Mouse (Mus musculus) testis, adult 2 months (tissue): ENCODE data around the gene Man2b1. TPM values are rescaled to one million over a fixed set of nuclear protein-coding genes. Genes with fewer than 3 reads are reported as not detected.

ENCODE experiments used
- H3K27ac ChIP-seq: fragments of 200-500 bp; 2 replicates; pipeline ENCODE4 v1.5.1; 2012; ENCODE audit warnings: low read depth, low read length; ENCODE audit not compliant: control insufficient read depth, insufficient read depth
- H3K27me3 ChIP-seq: fragments of 200-500 bp; 2 replicates; pipeline ENCODE4 v1.6.1; 2012; ENCODE audit warnings: mild to moderate bottlenecking, low read length, moderate library complexity; ENCODE audit not compliant: control insufficient read depth, insufficient read depth
- H3K36me3 ChIP-seq: fragments of 200-500 bp; 2 replicates; pipeline ENCODE4 v1.6.1; 2012; ENCODE audit warnings: mild to moderate bottlenecking, low read length; ENCODE audit not compliant: control insufficient read depth, insufficient read depth
- H3K4me1 ChIP-seq: fragments of 200-500 bp; 2 replicates; pipeline ENCODE4 v1.6.1; 2012; ENCODE audit warnings: low read length; ENCODE audit not compliant: control insufficient read depth, insufficient read depth
- H3K4me3 ChIP-seq: fragments of 200-500 bp; 2 replicates; pipeline ENCODE4 v1.5.1; 2012; ENCODE audit warnings: low read depth, mild to moderate bottlenecking, low read length, moderate library complexity, mixed read lengths; ENCODE audit not compliant: control insufficient read depth
- CTCF ChIP-seq: fragments of 200-500 bp; IDR thresholded peaks from 2 replicates; pipeline ENCODE4 v1.5.1; 2012; ENCODE audit warnings: low read depth, mild to moderate bottlenecking, inconsistent platforms, low read length, moderate library complexity; ENCODE audit not compliant: control insufficient read depth, insufficient read depth, insufficient replicate concordance
- POLR2A ChIP-seq: fragments of 200-500 bp; IDR thresholded peaks from 2 replicates; pipeline ENCODE4 v1.6.1; 2012; ENCODE audit warnings: low read depth, mild to moderate bottlenecking, inconsistent platforms, low read length, moderate library complexity; ENCODE audit not compliant: control insufficient read depth
- polyA plus RNA-seq: library from polyadenylated mRNA; depleted of rRNA; stranded (reverse); fragments of >200 nt; gene quantifications from 2 replicates; pipeline ENCODE4 v1.2.3, GENCODE M21; 2012; rRNA removed

The Man2b1 gene
- 19.3 and 19.6 TPM in 2 replicates for polyA plus RNA-seq

DNA sequence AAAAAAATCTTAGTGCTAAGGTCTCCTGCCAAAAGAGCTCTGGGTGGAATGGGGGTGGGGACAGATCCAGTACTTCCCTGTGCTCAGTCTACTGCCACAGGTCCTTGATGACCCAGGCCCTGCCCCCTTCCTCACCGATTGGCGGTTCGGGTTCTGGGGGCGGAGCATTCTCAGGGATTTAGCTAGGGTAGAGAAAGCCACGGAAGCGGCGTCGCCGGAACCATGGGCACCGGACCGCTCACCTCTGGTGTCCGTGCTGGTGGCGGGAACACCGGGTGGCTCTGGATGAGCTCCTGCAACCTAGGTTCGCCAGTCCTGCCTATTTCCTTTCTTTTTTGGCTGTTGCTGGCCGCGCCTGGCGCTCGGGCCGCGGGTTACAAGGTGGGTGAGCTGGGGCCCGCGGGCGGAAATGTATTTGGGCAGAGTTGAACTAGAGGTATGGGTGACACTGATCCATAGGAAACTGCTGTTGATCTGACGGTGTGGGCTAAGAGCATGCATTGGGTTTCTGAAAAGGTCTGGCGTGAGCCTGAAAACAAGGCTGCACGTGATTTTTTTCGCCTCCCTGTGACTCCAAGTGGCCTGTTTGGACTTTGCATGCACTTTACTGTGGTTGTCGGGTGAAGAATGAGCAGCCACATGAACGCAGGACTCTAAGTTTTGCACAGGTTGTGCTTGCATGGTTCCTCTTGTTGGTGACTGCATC is at the start of gene Man2b1:
Gene Man2b1, plus strand, starts transcription at position 163 of the 706 bp plus-strand sequence.
- Histone ChIP-seq H3K4me3 (peak within 1 kb of the TSS; percentile 84), H3K27ac (0 out of 2 replicates have a peak within 1 kb of the TSS, but pooled peaks have one; percentile 41)

DNA sequence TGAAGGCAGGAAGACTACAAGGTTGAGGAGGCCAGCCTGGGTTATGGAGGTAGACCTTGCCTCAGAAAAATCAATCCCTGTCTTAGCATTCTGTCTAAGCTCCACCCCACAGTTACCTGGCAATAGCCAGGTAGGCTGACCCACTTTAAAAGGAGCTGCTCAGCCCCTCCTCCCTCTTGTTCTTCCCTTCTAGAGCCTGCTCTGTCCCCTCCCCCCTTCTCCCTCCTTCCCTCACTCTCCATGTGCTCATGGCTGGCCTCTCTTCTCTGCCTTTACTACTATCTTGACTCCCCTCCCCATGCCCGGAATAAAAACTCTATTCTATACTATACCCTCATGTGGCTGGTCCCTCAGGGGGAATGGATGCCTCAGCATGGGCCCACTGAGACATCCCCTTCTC is 49.2 kb upstream of the Man2b1 start:
- Histone ChIP-seq H3K36me3 (no peaks in the 10 kb centered on the region), H3K27me3 (no peaks in the 10 kb centered on the region), H3K4me1 (peaks cover 15% of the 10 kb centered on the region), H3K4me3 (no peak overlapping the region), H3K27ac (no peak overlapping the region)
- TF ChIP-seq POLR2A, result no peak
- TF ChIP-seq CTCF, result no peak

More for the DNA sequence above, at the start of gene Man2b1:
- H3K27me3 ChIP-seq, result no peaks in the 10 kb centered on the region
- no peaks in the 10 kb centered on the region for H3K36me3 ChIP-seq
- peaks cover 18% of the 10 kb centered on the region for H3K4me1 ChIP-seq
- peak; percentile 54; the same call in 1 of the 2 replicates for TF ChIP-seq POLR2A
- TF ChIP-seq CTCF, result 0 out of 2 replicates have a peak, but pooled peaks have one; percentile 6

DNA sequence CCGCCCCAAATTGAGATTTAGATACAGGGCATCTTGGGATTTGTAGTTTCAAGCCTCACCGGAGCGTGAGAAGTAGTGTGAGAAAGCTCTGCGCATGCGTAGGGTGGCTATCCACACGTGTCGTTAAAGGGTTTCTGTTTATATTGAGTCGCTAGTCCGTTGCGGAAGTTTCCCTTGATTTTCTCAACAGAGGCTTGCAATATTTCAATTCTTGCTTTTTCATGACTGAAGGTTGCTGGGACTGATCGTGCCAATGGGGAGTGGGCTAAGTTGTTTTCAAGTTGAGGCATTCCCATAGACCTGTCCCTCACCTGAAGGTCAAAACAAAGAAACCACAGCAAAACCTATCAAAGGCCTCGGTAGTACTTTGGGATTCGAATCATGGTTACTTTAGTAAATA is 48.3 kb upstream of the Man2b1 start:
- Histone ChIP-seq H3K27ac (no peak overlapping the region), H3K36me3 (no peaks in the 10 kb centered on the region), H3K4me1 (peaks cover 13% of the 10 kb centered on the region), H3K27me3 (no peaks in the 10 kb centered on the region), H3K4me3 (no peak overlapping the region; the same call in 1 of the 2 replicates)
- TF ChIP-seq POLR2A (no peak), CTCF (no peak)

DNA sequence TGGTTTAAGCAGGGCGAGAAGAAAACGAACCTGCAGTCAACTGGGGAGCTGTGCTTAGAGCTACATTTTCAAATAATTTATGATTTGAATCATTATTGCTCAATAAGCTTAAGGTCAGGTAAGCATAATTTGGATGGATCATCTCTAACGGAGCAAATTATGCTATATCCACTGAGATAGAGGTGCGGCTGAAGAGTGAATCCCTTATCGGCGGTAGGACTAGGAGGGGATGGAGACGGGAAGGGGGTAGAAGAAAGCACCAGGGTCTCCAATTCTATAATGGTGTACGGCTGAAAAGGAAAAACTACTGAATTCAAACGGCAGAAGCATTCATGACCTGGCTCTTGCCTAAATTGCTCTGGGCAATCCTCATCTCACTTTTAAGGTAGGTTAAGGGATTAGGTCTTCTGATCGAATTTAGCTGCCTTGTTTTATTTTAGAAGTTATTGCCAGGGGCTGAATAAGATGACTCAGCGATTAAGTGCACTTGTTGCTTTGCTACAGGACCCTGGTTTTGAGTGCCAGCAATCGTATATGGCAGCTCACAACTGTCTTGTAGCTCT is 47.8 kb upstream of the Man2b1 start:
- no peaks in the 10 kb centered on the region for H3K36me3 ChIP-seq
- TF ChIP-seq CTCF (no peak), POLR2A (no peak)
- peak overlapping the region; percentile 12 for H3K4me3 ChIP-seq
- no peaks in the 10 kb centered on the region for H3K27me3 ChIP-seq
- peak overlapping the region; percentile 61 for H3K27ac ChIP-seq
- H3K4me1 ChIP-seq, result peaks cover 13% of the 10 kb centered on the region

DNA sequence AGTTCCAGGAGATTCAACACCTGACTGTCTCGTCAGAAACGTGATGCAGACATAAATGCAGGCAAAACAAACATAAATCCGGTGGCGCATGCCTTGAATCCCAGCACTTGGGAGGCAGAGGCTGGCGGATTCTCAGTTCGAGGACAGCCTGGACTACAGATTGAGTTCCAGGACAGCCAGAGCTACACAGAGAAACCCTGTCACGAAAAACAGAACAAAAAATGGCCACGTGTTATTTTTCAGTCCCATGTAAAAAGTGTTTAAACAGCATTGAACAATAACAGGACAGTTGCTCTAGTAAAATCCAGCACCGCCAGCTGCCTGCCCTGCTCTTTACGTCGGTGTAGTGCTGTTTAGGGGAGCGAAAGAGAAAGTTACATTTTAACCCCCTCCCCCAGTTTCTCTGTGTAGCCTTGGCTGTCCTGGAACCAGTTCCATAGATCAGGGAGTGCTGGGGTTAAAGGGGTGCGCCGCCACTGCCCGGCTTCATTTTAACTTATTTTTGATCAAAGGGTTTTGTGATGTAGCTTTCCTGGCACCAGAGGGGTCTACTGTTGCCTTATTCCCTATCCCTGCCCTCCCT is 47.3 kb upstream of the Man2b1 start:
- peak overlapping the region; percentile 12 for H3K4me3 ChIP-seq
- H3K36me3 ChIP-seq, result no peaks in the 10 kb centered on the region
- peaks cover 13% of the 10 kb centered on the region for H3K4me1 ChIP-seq
- no peak for TF ChIP-seq POLR2A
- no peak for TF ChIP-seq CTCF
- H3K27ac ChIP-seq, result peak overlapping the region; percentile 61
- H3K27me3 ChIP-seq, result no peaks in the 10 kb centered on the region

DNA sequence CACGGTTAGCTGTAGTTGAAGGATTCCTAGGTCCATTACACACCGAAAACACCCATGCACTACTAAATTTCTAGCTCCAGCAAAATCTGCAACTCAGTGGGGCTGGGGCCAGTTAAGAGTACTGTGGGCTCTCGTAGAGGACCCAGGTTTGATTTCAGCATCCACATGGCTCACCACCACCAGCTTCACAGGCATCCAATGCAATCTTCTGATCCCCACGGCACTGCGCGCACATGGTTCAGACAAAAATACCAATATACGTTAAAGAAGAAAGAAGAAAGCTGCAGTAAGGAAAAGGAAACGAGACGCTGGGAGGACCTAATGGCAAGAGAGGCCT is 46.7 kb upstream of the Man2b1 start:
- Histone ChIP-seq H3K4me1 (peaks cover 13% of the 10 kb centered on the region), H3K4me3 (peak overlapping the region; percentile 91), H3K27ac (peak overlapping the region; percentile 61; the same call in 1 of the 2 replicates), H3K27me3 (no peaks in the 10 kb centered on the region), H3K36me3 (no peaks in the 10 kb centered on the region; the same call in 1 of the 2 replicates)
- TF ChIP-seq POLR2A (no peak), CTCF (no peak)

DNA sequence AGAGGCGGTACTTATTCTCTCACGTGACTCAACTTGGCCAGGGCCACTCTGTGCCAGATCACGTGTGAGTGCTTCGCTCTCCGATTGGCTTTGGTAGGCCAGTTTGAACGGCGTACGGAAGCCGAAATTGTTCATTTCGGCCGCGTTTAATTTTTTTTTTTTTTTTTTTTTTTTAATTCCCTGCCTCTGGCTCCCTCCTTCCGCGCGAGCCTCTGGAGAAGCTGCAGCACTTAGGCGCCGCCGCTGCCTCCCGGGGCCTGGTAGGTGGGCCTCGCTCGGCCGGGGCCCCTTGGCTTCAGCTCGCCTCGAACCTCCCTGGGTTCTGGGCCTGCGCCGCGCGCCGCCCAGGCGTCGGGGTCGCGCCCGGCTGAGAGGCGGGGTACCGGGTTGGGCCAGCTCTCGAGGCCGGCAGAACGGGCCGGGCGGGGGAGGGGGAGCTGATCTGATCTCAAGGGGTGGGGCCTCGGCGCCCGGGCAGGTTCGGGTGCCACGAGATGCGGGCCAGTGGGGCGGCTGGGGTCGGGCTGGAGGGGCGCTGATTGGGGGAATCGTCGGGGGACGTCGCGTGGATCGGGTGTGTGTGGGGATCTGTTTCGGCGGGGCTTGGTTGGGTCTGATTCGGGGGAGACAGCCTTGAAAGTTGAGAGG is 46.2 kb upstream of the Man2b1 start, which contains the start of gene Tnpo2:
Gene Tnpo2, plus strand, starts transcription at position 198 of the 648 bp plus-strand sequence.
- Histone ChIP-seq H3K4me3 (peak within 1 kb of the TSS; percentile 91), H3K36me3 (no peaks in the 10 kb centered on the region; the same call in 1 of the 2 replicates), H3K4me1 (peaks cover 13% of the 10 kb centered on the region), H3K27me3 (no peaks in the 10 kb centered on the region), H3K27ac (peak within 1 kb of the TSS; percentile 88)
- TF ChIP-seq CTCF, result no peak
- peak; percentile 61 for TF ChIP-seq POLR2A
